Mouse (Mus musculus): Measurements from ENCODE around the gene Kmo.
A peak's percentile ranks its signal among the peaks of the same experiment; 100 is the strongest.

Kmo gene

GRCm38 (mm10) chr1:175619814-175620431 is at the start of gene Kmo:
TSS of gene Kmo (plus strand) at chr1:175620381.
- no peak for DNase-seq

- DNase-seq, result no peak
Measured at GRCm38 (mm10) chr1:175574129-175574528, 46.1 kb upstream of the Kmo start.

- no peak for DNase-seq
Measured at GRCm38 (mm10) chr1:175578425-175579096, 41.6 kb upstream of the Kmo start.

- DNase-seq, result peak; percentile 27 to 57
Measured at GRCm38 (mm10) chr1:175579598-175580235, 40.5 kb upstream of the Kmo start.

GRCm38 (mm10) chr1:175580346-175580745 is 39.8 kb upstream of the Kmo start:
- peak; percentile 14 to 49 for DNase-seq

- DNase-seq, result no peak
Measured at GRCm38 (mm10) chr1:175582799-175583198, 37.4 kb upstream of the Kmo start.

- DNase-seq, result no peak
Measured at GRCm38 (mm10) chr1:175585267-175585666, 34.9 kb upstream of the Kmo start.

GRCm38 (mm10) chr1:175586656-175587055 is 33.5 kb upstream of the Kmo start:
- no peak for DNase-seq

GRCm38 (mm10) chr1:175592832-175593231 is 27.3 kb upstream of the Kmo start:
- DNase-seq, result no peak

GRCm38 (mm10) chr1:175602231-175602630 is 17.9 kb upstream of the Kmo start:
- DNase-seq, result no peak

- DNase-seq, result peak; percentile 55 to 63
Measured at GRCm38 (mm10) chr1:175603390-175603789, 16.8 kb upstream of the Kmo start.

GRCm38 (mm10) chr1:175607308-175607707 is 12.9 kb upstream of the Kmo start:
- DNase-seq, result no peak

GRCm38 (mm10) chr1:175607838-175608585 is 12.2 kb upstream of the Kmo start:
- no peak for DNase-seq

GRCm38 (mm10) chr1:175608708-175609107 is 11.5 kb upstream of the Kmo start:
- DNase-seq, result no peak

- DNase-seq, result no peak
Measured at GRCm38 (mm10) chr1:175614992-175615391, 5.2 kb upstream of the Kmo start.

GRCm38 (mm10) chr1:175623656-175624055 is 3.5 kb downstream of the Kmo start:
- no peak for DNase-seq

GRCm38 (mm10) chr1:175625257-175625879 is 5.2 kb downstream of the Kmo start, which contains the start of gene Fh1:
TSS of gene Fh1 (minus strand) at chr1:175625635.
- DNase-seq, result peak; percentile 93 to 96

- peak; percentile 36 to 48 for DNase-seq
Measured at GRCm38 (mm10) chr1:175625990-175626692, 6.0 kb downstream of the Kmo start.

GRCm38 (mm10) chr1:175629248-175629647 is 9.1 kb downstream of the Kmo start:
- DNase-seq, result no peak

- no peak for DNase-seq
Measured at GRCm38 (mm10) chr1:175630345-175630744, 10.2 kb downstream of the Kmo start.

GRCm38 (mm10) chr1:175631080-175631479 is 10.9 kb downstream of the Kmo start:
- DNase-seq, result no peak

GRCm38 (mm10) chr1:175631721-175632221 is 11.6 kb downstream of the Kmo start:
- no peak for DNase-seq

Data from cerebellum, postnatal 14 days (tissue).